In genomic region chr6:53904703-53905395, GRCm38 (mm10) we compare ENCODE assay signal across 19 mouse cellular contexts.
DNase-seq lines count a peak whose midpoint lies in the region; ATAC-seq and TF ChIP-seq lines count a peak whose summit lies in the region.
"Had no signal": no experiment of that assay in that cellular context is flagged by ENCODE, and none has a peak within 500 bp of the region (broad histone marks: within the 10 kb centered on the region; RNA-seq: fewer than 3 reads in every experiment).

No protein-coding gene starts in this region.

- no peaks in the 10 kb centered on the region for H3K9me3 ChIP-seq in kidney, embryonic 14.5 days (ENCODE audit: control insufficient read depth, low read length)
- H3K9me3 ChIP-seq in midbrain, embryonic 11.5 days (ENCODE audit: control insufficient read depth, low read length): no peaks in the 10 kb centered on the region
- no peaks in the 10 kb centered on the region for H3K9me3 ChIP-seq in midbrain, embryonic 13.5 days
- H3K9me3 ChIP-seq in limb, embryonic 10.5 days (replicated peaks): no peaks in the 10 kb centered on the region
- no peaks in the 10 kb centered on the region for H3K9me3 ChIP-seq in stomach, embryonic 16.5 days (replicated peaks; ENCODE audit: control insufficient read depth, low read length)
- no peaks in the 10 kb centered on the region for H3K9me3 ChIP-seq in neural tube, embryonic 15.5 days (replicated peaks)
- H3K9me3 ChIP-seq: forebrain, embryonic 15.5 days; liver, embryonic 12.5 days had no signal

- no peak; the same call in 1 of the 2 replicates for ATAC-seq in kidney, embryonic 14.5 days (ENCODE audit: low FRiP score, low TSS enrichment)
- ATAC-seq in midbrain, embryonic 11.5 days (ENCODE audit: low FRiP score): no peak
- no peak for ATAC-seq in midbrain, embryonic 13.5 days
- no peak for ATAC-seq in stomach, embryonic 16.5 days (ENCODE audit: insufficient read depth, low FRiP score)
- no peak for ATAC-seq in neural tube, embryonic 15.5 days (ENCODE audit: low FRiP score)
- ATAC-seq: forebrain, embryonic 15.5 days; liver, embryonic 12.5 days had no signal

- no peak for TF ChIP-seq CTCF in kidney, adult 2 months (conservative IDR thresholded peaks at IDR 0.05; ENCODE audit: insufficient read depth, insufficient read length, low read depth, low read length)

- no peaks in the 10 kb centered on the region for H3K36me3 ChIP-seq in kidney, embryonic 14.5 days (ENCODE audit: control insufficient read depth, insufficient read depth, low read length)
- no peaks in the 10 kb centered on the region for H3K36me3 ChIP-seq in kidney, adult 2 months (ENCODE audit: control insufficient read depth, insufficient read depth, low read length)
- no peaks in the 10 kb centered on the region for H3K36me3 ChIP-seq in midbrain, embryonic 11.5 days (ENCODE audit: control insufficient read depth, insufficient read depth, low read length)
- H3K36me3 ChIP-seq in midbrain, embryonic 13.5 days: no peaks in the 10 kb centered on the region
- H3K36me3 ChIP-seq in limb, embryonic 10.5 days: no peaks in the 10 kb centered on the region
- no peaks in the 10 kb centered on the region for H3K36me3 ChIP-seq in stomach, embryonic 16.5 days (ENCODE audit: control insufficient read depth, insufficient read depth, low read length)
- no peaks in the 10 kb centered on the region for H3K36me3 ChIP-seq in neural tube, embryonic 15.5 days
- H3K36me3 ChIP-seq: forebrain, embryonic 15.5 days; G1E; liver, embryonic 12.5 days; neural tube, embryonic 13.5 days had no signal

- DNase-seq in kidney, adult 2 months: no peak
- no peak for DNase-seq in midbrain, embryonic 11.5 days (ENCODE audit: low spot score, missing footprints)
- no peak for DNase-seq in limb, embryonic 10.5 days (ENCODE audit: low spot score)
- DNase-seq in frontal cortex, postnatal 36 days (ENCODE audit: low spot score in 2 of 2): no peak
- DNase-seq: adrenal gland, postnatal 10 days; cerebellum, adult 8-10 months; gastrocnemius, postnatal 14 days; kidney, adult 9 months; right cerebral cortex, postnatal 4 days; thymus, postnatal 25 days had no signal

- peaks cover 56% of the 10 kb centered on the region for H3K4me1 ChIP-seq in kidney, embryonic 14.5 days (ENCODE audit: control insufficient read depth, insufficient read depth, low read length)
- H3K4me1 ChIP-seq in kidney, adult 2 months (ENCODE audit: control insufficient read depth, insufficient read depth, low read length): peaks cover 3% of the 10 kb centered on the region; the same call in 1 of the 2 replicates
- peaks cover 17% of the 10 kb centered on the region for H3K4me1 ChIP-seq in midbrain, embryonic 11.5 days (ENCODE audit: control insufficient read depth, insufficient read depth, low read length)
- peaks cover 19% of the 10 kb centered on the region for H3K4me1 ChIP-seq in midbrain, embryonic 13.5 days (replicated peaks)
- H3K4me1 ChIP-seq in limb, embryonic 10.5 days: peaks cover 85% of the 10 kb centered on the region
- H3K4me1 ChIP-seq in stomach, embryonic 16.5 days (ENCODE audit: control insufficient read depth, insufficient read depth, low read length): peaks cover 15% of the 10 kb centered on the region
- H3K4me1 ChIP-seq in neural tube, embryonic 15.5 days: peaks cover 2% of the 10 kb centered on the region; the same call in 1 of the 2 replicates

- peak overlapping the region; percentile 94 for H3K27ac ChIP-seq in kidney, embryonic 14.5 days (ENCODE audit: low read depth, low read length)
- no peak overlapping the region for H3K27ac ChIP-seq in kidney, adult 2 months (ENCODE audit: insufficient read depth, low read depth, low read length)
- H3K27ac ChIP-seq in midbrain, embryonic 11.5 days (ENCODE audit: low read depth, low read length): 0 out of 2 replicates have a peak overlapping the region, but pooled peaks have one; percentile 22
- no peak overlapping the region for H3K27ac ChIP-seq in midbrain, embryonic 13.5 days
- peak overlapping the region; percentile 77 for H3K27ac ChIP-seq in limb, embryonic 10.5 days
- peak overlapping the region; percentile 55 for H3K27ac ChIP-seq in stomach, embryonic 16.5 days (ENCODE audit: low read length)
- H3K27ac ChIP-seq in neural tube, embryonic 15.5 days (replicated peaks): no peak overlapping the region
- H3K27ac ChIP-seq: forebrain, embryonic 15.5 days; liver, embryonic 12.5 days; macrophage; neural tube, embryonic 13.5 days had no signal

- 65% methylated on average over 4 of the region's 4 CpGs for WGBS in kidney, embryonic 14.5 days
- WGBS in kidney, adult 2 months: 85% methylated on average over 4 of the region's 4 CpGs
- 93% methylated on average over 4 of the region's 4 CpGs for WGBS in midbrain, embryonic 11.5 days
- WGBS in midbrain, embryonic 13.5 days: 89% methylated on average over 4 of the region's 4 CpGs
- 85% methylated on average over 4 of the region's 4 CpGs for WGBS in limb, embryonic 10.5 days
- WGBS in stomach, embryonic 16.5 days: 72% methylated on average over 4 of the region's 4 CpGs
- 91% methylated on average over 4 of the region's 4 CpGs for WGBS in neural tube, embryonic 15.5 days

- no peaks in the 10 kb centered on the region for H3K27me3 ChIP-seq in kidney, embryonic 14.5 days (ENCODE audit: control insufficient read depth, insufficient read depth, low read length)
- no peaks in the 10 kb centered on the region for H3K27me3 ChIP-seq in kidney, adult 2 months (replicated peaks; ENCODE audit: control insufficient read depth, insufficient read depth, low read length)
- H3K27me3 ChIP-seq in midbrain, embryonic 11.5 days (ENCODE audit: control insufficient read depth, insufficient read depth, low read length): no peaks in the 10 kb centered on the region
- H3K27me3 ChIP-seq in midbrain, embryonic 13.5 days: no peaks in the 10 kb centered on the region
- no peaks in the 10 kb centered on the region for H3K27me3 ChIP-seq in limb, embryonic 10.5 days (ENCODE audit: low read depth, poor library complexity, severe bottlenecking)
- H3K27me3 ChIP-seq in stomach, embryonic 16.5 days (ENCODE audit: control insufficient read depth, insufficient read depth, low read length): no peaks in the 10 kb centered on the region
- no peaks in the 10 kb centered on the region for H3K27me3 ChIP-seq in neural tube, embryonic 15.5 days (replicated peaks)
- H3K27me3 ChIP-seq: forebrain, embryonic 15.5 days; liver, embryonic 12.5 days; neural tube, embryonic 13.5 days had no signal

- H3K4me3 ChIP-seq in kidney, embryonic 14.5 days (ENCODE audit: low read length): no peak overlapping the region
- H3K4me3 ChIP-seq in kidney, adult 2 months (ENCODE audit: insufficient read depth, low read depth, low read length): no peak overlapping the region
- no peak overlapping the region for H3K4me3 ChIP-seq in midbrain, embryonic 11.5 days (ENCODE audit: low read depth, low read length)
- no peak overlapping the region for H3K4me3 ChIP-seq in midbrain, embryonic 13.5 days (replicated peaks)
- H3K4me3 ChIP-seq in limb, embryonic 10.5 days: no peak overlapping the region
- H3K4me3 ChIP-seq in stomach, embryonic 16.5 days (replicated peaks; ENCODE audit: low read length): no peak overlapping the region
- H3K4me3 ChIP-seq in neural tube, embryonic 15.5 days (replicated peaks): no peak overlapping the region
- H3K4me3 ChIP-seq: forebrain, embryonic 15.5 days; liver, embryonic 12.5 days; neural tube, embryonic 13.5 days had no signal

- TF ChIP-seq POLR2A in kidney, adult 2 months (IDR thresholded peaks at IDR 0.05; ENCODE audit: low read depth, low read length): no peak

- H3K4me2 ChIP-seq in kidney, embryonic 14.5 days (replicated peaks; ENCODE audit: low read depth, low read length): no peak overlapping the region
- no peak overlapping the region for H3K4me2 ChIP-seq in midbrain, embryonic 11.5 days
- H3K4me2 ChIP-seq in midbrain, embryonic 13.5 days (replicated peaks): no peak overlapping the region
- no peak overlapping the region for H3K4me2 ChIP-seq in stomach, embryonic 16.5 days (ENCODE audit: low read depth, low read length)
- H3K4me2 ChIP-seq in neural tube, embryonic 15.5 days: no peak overlapping the region
- H3K4me2 ChIP-seq: forebrain, embryonic 15.5 days; liver, embryonic 12.5 days; neural tube, embryonic 13.5 days had no signal

- H3K9ac ChIP-seq in kidney, embryonic 14.5 days (ENCODE audit: low read depth, low read length): no peak overlapping the region
- no peak overlapping the region for H3K9ac ChIP-seq in midbrain, embryonic 11.5 days (ENCODE audit: low read length)
- no peak overlapping the region for H3K9ac ChIP-seq in midbrain, embryonic 13.5 days (replicated peaks)
- H3K9ac ChIP-seq in stomach, embryonic 16.5 days (ENCODE audit: low read length): no peak overlapping the region
- H3K9ac ChIP-seq in neural tube, embryonic 15.5 days (replicated peaks): no peak overlapping the region
- H3K9ac ChIP-seq: forebrain, embryonic 15.5 days; liver, embryonic 12.5 days; neural tube, embryonic 13.5 days had no signal

Comparison
In these comparisons a context has a peak if more than half of its experiments do, and no peak if none do; other contexts are left out.
1. H3K27ac ChIP-seq: peak in kidney, embryonic 14.5 days (single experiment), midbrain, embryonic 11.5 days (single experiment), limb, embryonic 10.5 days (single experiment) and stomach, embryonic 16.5 days (single experiment); none in kidney, adult 2 months (single experiment), midbrain, embryonic 13.5 days (single experiment) and neural tube, embryonic 15.5 days (single experiment).